ENCODE assay signal across 17 mouse cellular contexts in genomic region chr8:13512677-13513076, GRCm38 (mm10). TPM values are rescaled to one million over a fixed set of nuclear protein-coding genes. Genes with fewer than 3 reads are reported as not detected.
DNase-seq lines count a peak whose midpoint lies in the region; ATAC-seq and TF ChIP-seq lines count a peak whose summit lies in the region.
"Had no signal": no experiment of that assay in that cellular context is flagged by ENCODE, and none has a peak within 500 bp of the region (broad histone marks: within the 10 kb centered on the region; RNA-seq: fewer than 3 reads in every experiment).

No protein-coding gene starts in this region.

- H3K9me3 ChIP-seq in limb, embryonic 14.5 days (ENCODE audit: control insufficient read depth, low read length), result no peaks in the 10 kb centered on the region
- H3K9me3 ChIP-seq in limb, embryonic 10.5 days (replicated peaks), result no peaks in the 10 kb centered on the region
- no peaks in the 10 kb centered on the region for H3K9me3 ChIP-seq in intestine, embryonic 16.5 days (ENCODE audit: control insufficient read depth, low read length)
- H3K9me3 ChIP-seq: G1E; kidney, embryonic 15.5 days; liver, embryonic 12.5 days had no signal

- TF ChIP-seq CTCF in cerebellum, adult 2 months (IDR thresholded peaks at IDR 0.05; ENCODE audit: borderline replicate concordance, insufficient read depth, low read depth, low read length), result no peak

- H3K27ac ChIP-seq in limb, embryonic 14.5 days (replicated peaks; ENCODE audit: low read depth, low read length), result no peak overlapping the region
- no peak overlapping the region for H3K27ac ChIP-seq in limb, embryonic 10.5 days
- no peak overlapping the region for H3K27ac ChIP-seq in cerebellum, adult 2 months (ENCODE audit: insufficient read depth, low read length)
- 0 out of 2 replicates have a peak overlapping the region, but pooled peaks have one; percentile 15 for H3K27ac ChIP-seq in intestine, embryonic 16.5 days (ENCODE audit: low read length)
- H3K27ac ChIP-seq: kidney, embryonic 15.5 days; liver, embryonic 12.5 days; macrophage had no signal

- H3K4me3 ChIP-seq in limb, embryonic 14.5 days (replicated peaks; ENCODE audit: low read length), result no peak overlapping the region
- no peak overlapping the region for H3K4me3 ChIP-seq in limb, embryonic 10.5 days
- H3K4me3 ChIP-seq in cerebellum, adult 2 months (replicated peaks; ENCODE audit: insufficient read depth, low read depth, low read length), result no peak overlapping the region
- H3K4me3 ChIP-seq in intestine, embryonic 16.5 days (ENCODE audit: low read length), result no peak overlapping the region
- H3K4me3 ChIP-seq: kidney, embryonic 15.5 days; liver, embryonic 12.5 days had no signal

- ATAC-seq in limb, embryonic 14.5 days (ENCODE audit: low FRiP score, low read depth), result peak; percentile 43; the same call in 1 of the 2 replicates
- peak; percentile 55 for ATAC-seq in intestine, embryonic 16.5 days
- ATAC-seq: liver, embryonic 12.5 days had no signal

- H3K27me3 ChIP-seq in limb, embryonic 14.5 days (ENCODE audit: control insufficient read depth, insufficient read depth, low read length), result no peaks in the 10 kb centered on the region
- H3K27me3 ChIP-seq in limb, embryonic 10.5 days (ENCODE audit: low read depth, poor library complexity, severe bottlenecking), result no peaks in the 10 kb centered on the region
- no peaks in the 10 kb centered on the region for H3K27me3 ChIP-seq in cerebellum, adult 2 months (ENCODE audit: control insufficient read depth, insufficient read depth, low read length)
- no peaks in the 10 kb centered on the region for H3K27me3 ChIP-seq in intestine, embryonic 16.5 days (replicated peaks; ENCODE audit: control insufficient read depth, insufficient read depth, low read length)
- H3K27me3 ChIP-seq: kidney, embryonic 15.5 days; liver, embryonic 12.5 days had no signal

- TF ChIP-seq POLR2A in limb, embryonic 14.5 days (IDR thresholded peaks at IDR 0.05; ENCODE audit: borderline replicate concordance, extremely low read depth, insufficient read depth, insufficient read length), result no peak
- TF ChIP-seq POLR2A in cerebellum, adult 2 months (IDR thresholded peaks at IDR 0.05; ENCODE audit: borderline replicate concordance, insufficient read depth, low read length), result no peak

- DNase-seq in limb, embryonic 14.5 days (ENCODE audit: low spot score), result no peak
- DNase-seq in limb, embryonic 10.5 days (ENCODE audit: low spot score), result no peak
- DNase-seq in brain, adult 2 months (ENCODE audit: low read depth, low spot score), result peak; percentile 96
- DNase-seq in cerebellum, adult 2 months, result peak; percentile 86 to 93
- DNase-seq in left cerebral cortex, adult 11 months (ENCODE audit: low spot score), result no peak
- no peak for DNase-seq in ovary, postnatal 10 days (ENCODE audit: low spot score)
- no peak for DNase-seq in right cerebral cortex, postnatal 14 days
- DNase-seq: adrenal gland, postnatal 10 days; gastrocnemius, postnatal 10 days; heart, postnatal 14 days; midbrain, embryonic 14.5 days; right cerebral cortex, postnatal 4 days had no signal

- no peak overlapping the region for H3K4me2 ChIP-seq in limb, embryonic 14.5 days (replicated peaks; ENCODE audit: low read depth, low read length, severe bottlenecking)
- no peak overlapping the region for H3K4me2 ChIP-seq in intestine, embryonic 16.5 days (ENCODE audit: low read depth, low read length)
- H3K4me2 ChIP-seq: kidney, embryonic 15.5 days; liver, embryonic 12.5 days had no signal

- H3K4me1 ChIP-seq in limb, embryonic 14.5 days (ENCODE audit: control insufficient read depth, insufficient read depth, low read length), result no peaks in the 10 kb centered on the region; the same call in 1 of the 2 replicates
- no peaks in the 10 kb centered on the region for H3K4me1 ChIP-seq in limb, embryonic 10.5 days
- peaks cover 36% of the 10 kb centered on the region for H3K4me1 ChIP-seq in cerebellum, adult 2 months (ENCODE audit: control insufficient read depth, insufficient read depth, low read length)
- H3K4me1 ChIP-seq in intestine, embryonic 16.5 days (ENCODE audit: control insufficient read depth, insufficient read depth, low read length), result peaks cover 27% of the 10 kb centered on the region
- H3K4me1 ChIP-seq: liver, embryonic 12.5 days had no signal

- H3K9ac ChIP-seq in limb, embryonic 14.5 days (ENCODE audit: low read depth, low read length, severe bottlenecking), result no peak overlapping the region
- H3K9ac ChIP-seq in intestine, embryonic 16.5 days (ENCODE audit: low read depth, low read length), result no peak overlapping the region
- H3K9ac ChIP-seq: kidney, embryonic 15.5 days; liver, embryonic 12.5 days had no signal

- WGBS in limb, embryonic 14.5 days, result 53% methylated on average over 6 of the region's 6 CpGs
- WGBS in limb, embryonic 10.5 days, result 80% methylated on average over 6 of the region's 6 CpGs
- WGBS in cerebellum, adult 2 months, result 16% methylated on average over 6 of the region's 6 CpGs
- whole genome bisulfite sequencing in intestine, embryonic 16.5 days, result 40% methylated on average over 6 of the region's 6 CpGs

- no peaks in the 10 kb centered on the region for H3K36me3 ChIP-seq in limb, embryonic 14.5 days (ENCODE audit: control insufficient read depth, insufficient read depth, low read length)
- H3K36me3 ChIP-seq in limb, embryonic 10.5 days, result no peaks in the 10 kb centered on the region
- no peaks in the 10 kb centered on the region for H3K36me3 ChIP-seq in intestine, embryonic 16.5 days (ENCODE audit: control insufficient read depth, insufficient read depth, low read length)
- H3K36me3 ChIP-seq: G1E; kidney, embryonic 15.5 days; liver, embryonic 12.5 days had no signal

RNA-seq across cellular contexts. Expression of gene Gas6, which starts 18.4 kb away (rescaled TPM):
- 44.7 and 48.6 TPM in 2 replicates for polyA plus RNA-seq in limb, embryonic 14.5 days (2012; rRNA removed)
- 31.1 and 32.7 TPM in 2 replicates for polyA plus RNA-seq in limb, embryonic 14.5 days (2014; fragmentation: Nextera tagmentation; extraction: Ambion mirVana)
- 3.4 and 4.3 TPM in 2 replicates for polyA plus RNA-seq in limb, embryonic 10.5 days (2016; fragmentation: Nextera tagmentation; extraction: Ambion mirVana)
- 141 and 145 TPM in 2 replicates for polyA plus RNA-seq in cerebellum, adult 2 months (2012; rRNA removed)
- polyA plus RNA-seq in intestine, embryonic 16.5 days (2015; fragmentation: Nextera tagmentation; extraction: Ambion mirVana), result 55.8 and 60.7 TPM in 2 replicates
- polyA plus RNA-seq: G1E had no signal

RNA-seq across cellular contexts. Expression of gene 1700029H14Rik, which starts 49.6 kb away (rescaled TPM):
- not detected in 2 replicates for polyA plus RNA-seq in limb, embryonic 14.5 days (2012; rRNA removed)
- not detected in 2 replicates for polyA plus RNA-seq in limb, embryonic 14.5 days (2014; fragmentation: Nextera tagmentation; extraction: Ambion mirVana)
- not detected in 2 replicates for polyA plus RNA-seq in limb, embryonic 10.5 days (2016; fragmentation: Nextera tagmentation; extraction: Ambion mirVana)
- 0.18 TPM in 1 of 2 replicates, not detected in the other for polyA plus RNA-seq in cerebellum, adult 2 months (2012; rRNA removed)
- not detected in 2 replicates for polyA plus RNA-seq in intestine, embryonic 16.5 days (2015; fragmentation: Nextera tagmentation; extraction: Ambion mirVana)
- polyA plus RNA-seq: G1E; kidney, embryonic 15.5 days; liver, embryonic 12.5 days; macrophage; midbrain, embryonic 14.5 days had no signal

Comparison
In these comparisons a context has a peak if more than half of its experiments do, and no peak if none do; other contexts are left out.
1. DNase-seq: peak in brain, adult 2 months (single experiment) and cerebellum, adult 2 months (2 of 2); none in limb, embryonic 14.5 days (single experiment), limb, embryonic 10.5 days (single experiment), left cerebral cortex, adult 11 months (single experiment), ovary, postnatal 10 days (single experiment) and right cerebral cortex, postnatal 14 days (single experiment).